Mouse (Mus musculus): ENCODE results near the gene Cep97. TPM values are rescaled to one million over a fixed set of nuclear protein-coding genes. Genes with fewer than 3 reads are reported as not detected.
"Not testable (repeated sequence)": the region's sequence is repeated elsewhere in the genome, so short reads cannot be mapped to it uniquely, and the experiment has no call there.

Cep97 gene
- total RNA-seq, 2 experiments from 2014 or later = 11.3 to 14.7 TPM

- peak; percentile 92 for DNase-seq (ENCODE audit: low spot score in 2 of 2)
- intact Hi-C loops (cut with DNase I) = no loop called here
Observed at GRCm38 (mm10) chr16:55894893-55895650, 39.6 kb downstream of the Cep97 start, which contains the start of gene Nxpe3. Gene Nxpe3 (minus strand): TSS chr16:55895285.

DNA sequence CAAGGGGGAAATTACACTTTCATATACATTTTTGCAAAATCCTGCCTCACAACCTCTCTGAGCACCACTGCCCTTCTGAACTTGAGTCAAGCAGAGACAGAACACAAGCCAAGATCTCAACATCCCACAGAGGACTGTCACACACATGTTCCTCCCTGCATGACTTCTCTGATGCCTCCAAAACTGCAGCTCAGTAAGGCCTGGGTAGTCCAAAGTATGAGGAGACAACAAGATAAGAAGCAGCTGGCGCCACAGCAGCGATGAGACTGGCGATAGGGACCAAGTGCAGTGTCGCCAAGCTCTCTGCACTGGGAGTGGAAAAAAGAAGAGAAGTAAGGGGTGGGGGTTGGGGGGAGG is 40.1 kb downstream of the Cep97 start:
- intact Hi-C loops (cut with DNase I) = no loop called here
- no peak for DNase-seq (ENCODE audit: low spot score in 2 of 2)

GRCm38 (mm10) chr16:55893410-55894107 is 41.1 kb downstream of the Cep97 start:
- intact Hi-C loops (cut with DNase I) = no loop called here
- no peak for DNase-seq (ENCODE audit: low spot score in 2 of 2)

GRCm38 (mm10) chr16:55892484-55892883 is 42.2 kb downstream of the Cep97 start:
- DNase-seq (ENCODE audit: low spot score in 2 of 2) = no peak
- intact Hi-C loops (cut with DNase I) = no loop called here

DNA sequence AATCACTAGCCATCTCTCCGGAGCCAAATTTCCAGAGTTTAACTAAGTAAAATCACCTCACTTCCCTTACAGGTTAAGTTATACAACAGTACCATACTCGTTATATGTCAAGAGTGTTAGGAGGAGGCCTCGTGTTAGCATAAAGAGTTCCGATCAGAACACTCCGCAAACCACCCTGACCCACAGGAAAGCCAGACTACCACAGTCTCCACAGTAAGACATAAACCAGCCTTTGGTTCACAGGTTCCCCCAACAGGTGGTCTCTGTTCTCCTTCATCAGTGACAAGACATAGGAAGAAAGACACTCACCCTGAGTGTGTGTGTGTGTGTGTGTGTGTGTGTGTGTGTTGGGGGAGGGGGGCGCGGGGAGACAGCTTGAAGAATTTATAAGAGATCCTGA is 43.3 kb downstream of the Cep97 start:
- no peak for DNase-seq (ENCODE audit: low spot score in 2 of 2)
- intact Hi-C loops (cut with DNase I) = no loop called here

GRCm38 (mm10) chr16:55890346-55891136 is 44.1 kb downstream of the Cep97 start:
- intact Hi-C loops (cut with DNase I) = no loop called here

GRCm38 (mm10) chr16:55889451-55889850 is 45.2 kb downstream of the Cep97 start:
- DNase-seq (ENCODE audit: low spot score in 2 of 2) = no peak
- intact Hi-C loops (cut with DNase I) = no loop called here

More at GRCm38 (mm10) chr16:55890346-55891136, 44.1 kb downstream of the Cep97 start:
- no peak for DNase-seq (ENCODE audit: low spot score in 2 of 2)

GRCm38 (mm10) chr16:55888584-55888960 is 46.1 kb downstream of the Cep97 start:
- intact Hi-C loops (cut with DNase I) = no loop called here
- DNase-seq (ENCODE audit: low spot score in 2 of 2) = no peak

GRCm38 (mm10) chr16:55887814-55888583 is 46.7 kb downstream of the Cep97 start:
- intact Hi-C loops (cut with DNase I) = no loop called here
- no peak for DNase-seq (ENCODE audit: low spot score in 2 of 2)

DNA sequence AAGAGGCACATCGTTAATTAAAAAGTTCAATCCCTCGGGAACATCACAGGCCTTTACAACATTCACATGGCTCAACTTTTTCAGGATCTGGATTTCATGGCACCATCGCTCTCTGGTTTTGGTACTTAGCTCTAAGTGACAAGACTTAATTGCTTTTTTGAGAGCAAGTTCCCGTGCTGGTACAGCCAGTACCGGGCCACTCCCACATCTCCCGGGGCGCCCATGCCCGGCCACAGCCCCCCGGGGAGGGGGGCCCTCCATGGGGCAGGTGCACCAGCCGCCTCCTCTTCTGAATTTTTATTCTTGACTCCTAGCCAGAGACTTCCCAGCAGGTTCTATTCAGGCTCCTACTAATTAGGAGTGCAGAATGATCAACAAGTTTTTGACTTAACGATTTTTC is 50.4 kb downstream of the Cep97 start:
- intact Hi-C loops (cut with DNase I) = no loop called here
- DNase-seq (ENCODE audit: low spot score in 2 of 2) = no peak

DNA sequence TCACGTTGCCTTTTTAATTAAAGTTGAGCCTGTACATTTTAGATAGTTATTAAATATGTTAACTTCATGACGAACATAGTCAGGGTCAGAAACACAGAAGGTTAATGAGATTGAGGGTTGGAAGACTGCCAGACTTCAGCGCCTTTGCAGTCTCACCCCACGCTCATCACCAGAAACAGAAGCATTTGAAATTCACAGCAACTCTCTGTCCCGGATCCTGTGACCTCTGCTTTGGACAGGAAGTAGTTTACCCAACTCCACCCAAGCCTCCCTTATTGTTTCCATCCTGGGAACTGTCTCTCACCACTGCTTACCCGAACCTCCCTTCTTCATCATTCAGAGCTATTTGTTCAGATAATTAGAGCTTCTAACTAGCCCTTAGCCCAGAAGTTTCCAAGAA is 58.6 kb downstream of the Cep97 start:
- DNase-seq (ENCODE audit: low spot score in 2 of 2) = no peak
- intact Hi-C loops (cut with DNase I) = no loop called here

GRCm38 (mm10) chr16:55863832-55864231 is 70.8 kb downstream of the Cep97 start:
- no peak for DNase-seq (ENCODE audit: low spot score in 2 of 2)
- intact Hi-C loops (cut with DNase I) = no loop called here

DNA sequence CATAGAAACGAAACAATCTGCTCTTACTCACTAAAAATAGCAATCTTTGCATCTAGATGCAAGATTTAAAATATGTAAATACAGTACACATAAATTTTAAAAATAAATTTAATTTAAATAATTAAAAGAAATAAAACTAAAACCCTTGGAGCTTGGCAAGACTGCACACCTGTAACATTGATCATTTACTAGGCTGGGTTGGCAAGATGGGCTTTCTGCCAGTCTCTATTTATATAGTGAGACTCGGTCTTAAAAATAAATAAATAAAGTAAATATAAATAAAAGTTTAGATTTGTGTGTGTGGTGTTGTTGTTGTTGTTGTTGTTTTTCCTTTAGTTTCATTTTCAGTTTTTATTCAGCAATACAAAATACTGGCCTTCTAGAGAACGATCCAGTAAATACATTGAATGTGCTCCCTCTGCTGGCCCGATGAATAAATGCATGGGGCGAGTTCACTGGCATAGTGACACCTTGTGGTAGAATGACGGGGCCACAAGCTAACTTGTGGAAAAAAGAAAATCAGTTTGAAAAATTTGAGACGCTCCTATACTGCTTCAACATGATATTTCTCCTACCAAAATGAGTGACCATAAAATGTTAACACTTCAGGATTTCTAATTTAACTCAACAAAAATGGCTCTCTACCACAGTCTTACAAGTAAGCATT is 71.4 kb downstream of the Cep97 start:
- peak; percentile 38 to 60 for DNase-seq (ENCODE audit: low spot score in 2 of 2)
- intact Hi-C loops (cut with DNase I) = no loop called here

DNA sequence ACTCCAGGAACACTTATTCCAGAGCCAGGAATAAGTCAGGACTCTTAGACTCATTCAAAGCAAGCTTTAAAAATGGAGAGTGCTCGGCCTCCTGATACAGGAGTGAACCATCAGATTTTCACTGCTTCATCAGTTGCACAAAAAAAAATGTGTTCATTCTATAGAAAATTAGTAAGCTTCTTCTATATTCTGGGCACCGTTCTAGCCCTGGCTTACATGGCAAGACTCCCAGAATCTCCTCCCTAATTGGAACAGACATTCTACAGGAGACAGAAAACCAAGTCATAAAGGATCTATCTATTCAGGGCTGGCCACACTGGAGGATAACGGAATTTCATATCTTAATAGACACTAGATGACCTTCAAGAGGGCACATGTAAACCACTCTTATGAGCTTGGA is 73.6 kb downstream of the Cep97 start:
- intact Hi-C loops (cut with DNase I) = no loop called here
- DNase-seq (ENCODE audit: low spot score in 2 of 2) = peak in 1 of 2 experiments; percentile 34

GRCm38 (mm10) chr16:55859421-55859820 is 75.2 kb downstream of the Cep97 start:
- not testable (repeated sequence) for DNase-seq (ENCODE audit: low spot score in 2 of 2)
- intact Hi-C loops (cut with DNase I) = loop anchor here (10.0 kb wide), 1 partner anchor 345 kb away; no protein-coding TSS in a partner anchor

DNA sequence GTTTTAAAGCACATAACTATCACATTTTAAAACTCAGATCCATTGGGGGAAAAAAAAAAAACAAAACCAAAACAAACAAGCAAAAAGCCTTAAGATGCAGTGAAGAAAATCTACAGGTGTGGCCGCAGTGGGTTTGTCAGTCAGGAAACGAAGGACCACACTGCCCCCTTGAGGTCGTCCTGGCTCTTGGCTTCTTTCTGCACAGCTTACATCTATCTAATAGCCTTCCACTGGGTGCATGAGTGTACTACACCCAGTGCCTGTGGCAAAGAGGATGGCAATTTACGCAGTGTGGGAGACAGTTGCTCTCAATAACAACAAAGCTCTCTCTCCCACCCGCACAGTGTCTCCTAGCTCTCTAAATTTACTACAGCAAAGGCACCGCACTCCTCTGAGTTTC is 76.2 kb downstream of the Cep97 start:
- intact Hi-C loops (cut with DNase I) = loop anchor here (10.0 kb wide), 1 partner anchor 344 kb away; no protein-coding TSS in a partner anchor

GRCm38 (mm10) chr16:55852943-55853727 is 81.5 kb downstream of the Cep97 start:
- peak; percentile 49 to 61 for DNase-seq (ENCODE audit: low spot score in 2 of 2)
- intact Hi-C loops (cut with DNase I) = loop anchor here (2.0 to 10.0 kb wide), 2 partner anchors 338 to 376 kb away; no protein-coding TSS in a partner anchor

More for the DNA sequence above, 76.2 kb downstream of the Cep97 start:
- DNase-seq (ENCODE audit: low spot score in 2 of 2) = peak; percentile 42 to 53

- intact Hi-C loops (cut with DNase I) = loop anchor here (2.0 to 10.0 kb wide), 2 partner anchors 338 to 376 kb away; no protein-coding TSS in a partner anchor
- no peak for DNase-seq (ENCODE audit: low spot score in 2 of 2)
Observed at GRCm38 (mm10) chr16:55852515-55852914, 82.1 kb downstream of the Cep97 start.

Measured in left cerebral cortex, postnatal 36 days (tissue).